Mouse (Mus musculus): ENCODE measurements around the gene Ppfia2. TPM values are rescaled to one million over a fixed set of nuclear protein-coding genes. Genes with fewer than 3 reads are reported as not detected.

Ppfia2 gene
- polyA plus RNA-seq, 1 experiment from 2014 or later: 5.1 TPM

DNA sequence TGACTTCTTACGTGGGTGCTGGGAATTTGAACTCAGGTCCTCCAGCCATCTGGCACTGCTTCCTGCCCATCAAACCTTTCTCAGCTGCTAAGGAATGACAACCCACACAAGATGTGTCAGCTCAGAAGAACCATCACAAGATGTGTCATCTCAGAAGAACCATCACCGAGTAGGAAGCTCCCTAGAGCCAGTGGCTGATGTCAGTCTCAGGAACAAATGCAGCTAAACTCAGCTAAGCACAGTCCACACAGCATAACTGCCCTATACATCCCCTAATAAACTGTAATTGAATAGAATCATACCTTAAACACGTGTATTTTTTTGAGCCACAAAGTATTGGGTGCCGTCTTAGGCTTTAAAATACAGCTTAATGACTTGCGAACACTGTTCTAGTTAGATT is 117.7 kb downstream of the Ppfia2 start:
- H3K4me1 ChIP-seq (ENCODE audit: control insufficient read depth, insufficient read depth, low read length): no peaks in the 10 kb centered on the region
- H3K4me2 ChIP-seq (ENCODE audit: low read depth): no peak overlapping the region
- no peaks in the 10 kb centered on the region for H3K36me3 ChIP-seq (ENCODE audit: control insufficient read depth, insufficient read depth, low read length)
- DNase-seq (ENCODE audit: low spot score) (no peak), ATAC-seq (ENCODE audit: insufficient read depth, low FRiP score, low TSS enrichment) (no peak)
- 73% methylated on average over 5 of the region's 5 CpGs for whole genome bisulfite sequencing
- no peak overlapping the region for H3K9ac ChIP-seq (ENCODE audit: low read length)
- no peak overlapping the region for H3K27ac ChIP-seq (ENCODE audit: low read depth, low read length)
- no peaks in the 10 kb centered on the region for H3K27me3 ChIP-seq (ENCODE audit: control insufficient read depth, insufficient read depth, low read length)
- no peak overlapping the region for H3K4me3 ChIP-seq (ENCODE audit: low read depth, low read length)
- no peaks in the 10 kb centered on the region for H3K9me3 ChIP-seq (ENCODE audit: control insufficient read depth, low read length)

DNA sequence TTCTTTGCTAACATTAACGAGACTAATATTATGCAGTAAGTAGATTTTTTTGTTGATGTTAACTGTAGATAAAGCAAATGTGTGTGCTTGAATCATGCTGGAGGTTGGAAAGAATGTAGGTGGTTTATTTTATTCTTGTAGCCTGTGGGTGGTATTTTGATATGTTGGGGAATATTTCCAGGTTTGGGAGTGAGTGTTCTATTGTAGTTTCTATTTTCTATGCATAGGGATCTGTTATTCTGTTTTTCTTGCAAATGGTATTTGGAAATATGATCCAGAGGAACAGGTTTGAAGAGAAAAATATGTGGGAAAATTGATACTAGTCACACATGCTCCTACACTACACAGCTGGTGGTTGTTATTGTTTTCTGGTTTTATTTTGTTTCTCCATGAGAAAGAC is 120.8 kb downstream of the Ppfia2 start:
- Histone ChIP-seq H3K4me1 (ENCODE audit: control insufficient read depth, insufficient read depth, low read length) (no peaks in the 10 kb centered on the region), H3K27me3 (ENCODE audit: control insufficient read depth, insufficient read depth, low read length) (no peaks in the 10 kb centered on the region), H3K36me3 (ENCODE audit: control insufficient read depth, insufficient read depth, low read length) (no peaks in the 10 kb centered on the region), H3K4me3 (ENCODE audit: low read depth, low read length) (no peak overlapping the region), H3K9ac (ENCODE audit: low read length) (no peak overlapping the region), H3K9me3 (ENCODE audit: control insufficient read depth, low read length) (no peaks in the 10 kb centered on the region), H3K27ac (ENCODE audit: low read depth, low read length) (no peak overlapping the region), H3K4me2 (ENCODE audit: low read depth) (no peak overlapping the region)
- ATAC-seq (ENCODE audit: insufficient read depth, low FRiP score, low TSS enrichment) (no peak), DNase-seq (ENCODE audit: low spot score) (no peak)
- WGBS: 80% methylated on average over 1 of the region's 1 CpGs

DNA sequence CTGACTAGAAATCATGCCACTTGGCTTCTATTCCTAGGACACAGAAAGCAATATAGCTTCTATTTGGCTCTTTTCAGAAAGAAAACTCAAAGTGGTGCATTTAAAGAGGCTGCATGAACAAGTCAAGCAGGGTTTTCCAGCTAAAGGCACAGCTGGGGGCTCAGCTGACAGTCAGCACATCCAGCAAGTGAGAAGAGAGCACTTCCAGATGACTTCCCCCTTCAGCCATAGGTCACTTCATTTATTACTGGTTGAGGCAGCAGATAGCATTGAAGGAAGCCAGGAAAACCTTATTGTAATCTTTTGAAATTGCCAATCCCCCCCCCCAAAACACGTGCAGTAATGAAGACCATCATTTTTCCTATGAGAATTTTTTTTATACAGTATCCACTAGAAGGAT is 126.8 kb downstream of the Ppfia2 start:
- H3K4me2 ChIP-seq (ENCODE audit: low read depth): no peak overlapping the region
- no peak for ATAC-seq (ENCODE audit: insufficient read depth, low FRiP score, low TSS enrichment)
- DNase-seq (ENCODE audit: low spot score): no peak
- no peaks in the 10 kb centered on the region for H3K36me3 ChIP-seq (ENCODE audit: control insufficient read depth, insufficient read depth, low read length)
- no peaks in the 10 kb centered on the region for H3K27me3 ChIP-seq (ENCODE audit: control insufficient read depth, insufficient read depth, low read length)
- 58% methylated on average over 1 of the region's 1 CpGs for WGBS
- H3K9ac ChIP-seq (ENCODE audit: low read length): no peak overlapping the region
- H3K4me3 ChIP-seq (ENCODE audit: low read depth, low read length): no peak overlapping the region
- no peaks in the 10 kb centered on the region for H3K9me3 ChIP-seq (ENCODE audit: control insufficient read depth, low read length)
- H3K4me1 ChIP-seq (ENCODE audit: control insufficient read depth, insufficient read depth, low read length): no peaks in the 10 kb centered on the region
- no peak overlapping the region for H3K27ac ChIP-seq (ENCODE audit: low read depth, low read length)

DNA sequence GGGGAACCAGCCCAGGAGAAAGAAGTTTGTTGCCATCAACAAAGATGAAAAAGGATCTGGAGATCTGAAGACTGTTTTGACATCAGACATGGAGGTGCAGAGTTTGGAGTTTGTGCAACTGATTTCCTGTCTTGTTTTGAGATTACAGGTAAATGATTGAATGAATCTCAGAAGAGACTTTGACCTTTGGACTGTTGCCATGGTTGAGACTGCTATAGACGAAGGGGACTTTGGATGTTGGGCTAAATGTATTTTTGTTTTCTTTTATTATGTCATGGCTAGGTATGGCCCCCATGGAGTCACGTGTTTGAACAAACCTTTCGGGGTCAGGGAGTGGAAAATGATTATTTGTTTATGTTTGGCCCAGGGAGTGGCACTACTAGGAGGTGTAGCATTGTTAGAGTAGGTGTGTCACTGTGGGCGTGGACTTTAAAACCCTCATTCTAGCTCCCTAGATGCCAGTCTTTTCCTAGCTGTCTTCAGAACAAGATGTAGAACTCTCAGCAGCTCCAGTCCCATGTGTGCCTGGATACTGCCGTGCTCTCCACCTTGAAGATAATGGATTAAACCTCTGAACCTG is 133.3 kb downstream of the Ppfia2 start:
- no peak for DNase-seq (ENCODE audit: low spot score)
- Histone ChIP-seq H3K4me3 (ENCODE audit: low read depth, low read length) (no peak overlapping the region), H3K9ac (ENCODE audit: low read length) (no peak overlapping the region), H3K4me2 (ENCODE audit: low read depth) (no peak overlapping the region), H3K4me1 (ENCODE audit: control insufficient read depth, insufficient read depth, low read length) (no peaks in the 10 kb centered on the region), H3K36me3 (ENCODE audit: control insufficient read depth, insufficient read depth, low read length) (no peaks in the 10 kb centered on the region), H3K9me3 (ENCODE audit: control insufficient read depth, low read length) (no peaks in the 10 kb centered on the region), H3K27me3 (ENCODE audit: control insufficient read depth, insufficient read depth, low read length) (no peaks in the 10 kb centered on the region), H3K27ac (ENCODE audit: low read depth, low read length) (no peak overlapping the region)
- no peak for ATAC-seq (ENCODE audit: insufficient read depth, low FRiP score, low TSS enrichment)
- 81% methylated on average over 5 of the region's 5 CpGs for WGBS

DNA sequence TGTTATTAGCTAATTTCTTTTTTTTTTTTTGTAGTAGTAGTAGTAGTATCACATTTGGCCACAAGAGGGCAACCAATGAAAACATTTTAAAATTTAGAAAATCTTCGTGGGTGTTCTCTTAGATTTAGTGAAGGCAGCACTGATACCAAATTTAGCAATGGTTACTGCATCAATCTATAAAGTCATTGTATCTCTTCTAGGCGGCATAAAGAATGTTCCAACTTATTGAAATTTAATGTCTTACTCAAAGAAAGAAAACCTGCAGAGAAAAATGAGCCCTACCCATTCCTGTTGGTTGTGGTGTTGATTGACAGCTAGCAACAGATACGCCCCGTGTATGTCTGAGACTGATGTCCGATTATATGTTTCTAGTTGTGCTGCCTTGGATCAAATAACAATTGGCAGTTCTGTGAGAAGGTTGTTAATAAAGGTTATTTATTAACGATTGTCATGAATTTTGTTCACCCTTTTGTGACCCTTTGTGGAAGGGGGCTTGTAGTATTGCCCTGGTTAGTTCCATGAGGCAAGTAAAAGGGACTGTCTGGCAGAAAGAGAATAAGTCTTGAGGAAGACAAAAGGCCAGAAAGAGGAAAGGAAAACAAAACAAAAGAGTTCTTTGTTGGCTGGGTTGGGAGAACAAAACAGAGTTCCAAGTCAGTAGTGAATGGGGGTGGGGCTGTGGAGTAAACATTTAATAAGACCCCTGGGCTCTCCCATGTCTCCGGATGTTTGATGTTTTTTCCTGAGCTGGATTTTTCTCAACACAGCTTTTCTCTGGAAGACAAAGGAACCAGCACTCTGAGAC is 139.2 kb downstream of the Ppfia2 start:
- Histone ChIP-seq H3K4me2 (ENCODE audit: low read depth) (0 out of 2 replicates have a peak overlapping the region, but pooled peaks have one; percentile 22), H3K4me1 (ENCODE audit: control insufficient read depth, insufficient read depth, low read length) (no peaks in the 10 kb centered on the region), H3K36me3 (ENCODE audit: control insufficient read depth, insufficient read depth, low read length) (no peaks in the 10 kb centered on the region), H3K27ac (ENCODE audit: low read depth, low read length) (peak overlapping the region; percentile 36; the same call in 1 of the 2 replicates), H3K9me3 (ENCODE audit: control insufficient read depth, low read length) (no peaks in the 10 kb centered on the region), H3K4me3 (ENCODE audit: low read depth, low read length) (no peak overlapping the region), H3K27me3 (ENCODE audit: control insufficient read depth, insufficient read depth, low read length) (no peaks in the 10 kb centered on the region), H3K9ac (ENCODE audit: low read length) (no peak overlapping the region)
- peak; percentile 57 for DNase-seq (ENCODE audit: low spot score)
- peak; percentile 84 for ATAC-seq (ENCODE audit: insufficient read depth, low FRiP score, low TSS enrichment)
- WGBS: 16% methylated on average over 7 of the region's 7 CpGs

DNA sequence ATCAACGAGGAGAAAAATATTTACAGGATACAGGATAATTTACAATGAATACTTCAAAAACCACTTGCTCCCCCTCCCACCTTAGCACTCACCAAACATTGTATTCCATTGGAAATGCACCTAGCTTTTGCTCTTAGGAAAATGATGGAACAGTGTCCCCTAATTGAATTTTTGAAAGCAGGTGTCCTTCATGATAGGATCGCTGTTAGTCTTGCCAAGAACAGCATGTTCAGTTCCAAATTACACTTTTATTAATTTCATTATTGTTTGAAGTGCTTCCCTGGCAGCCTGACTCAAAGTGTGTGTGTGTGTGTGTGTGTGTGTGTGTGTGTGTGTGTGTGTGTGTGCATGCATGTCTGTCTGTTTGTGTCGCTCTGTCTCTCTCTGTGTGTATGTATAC is 140.1 kb downstream of the Ppfia2 start:
- no peaks in the 10 kb centered on the region for H3K9me3 ChIP-seq (ENCODE audit: control insufficient read depth, low read length)
- DNase-seq (ENCODE audit: low spot score) (no peak), ATAC-seq (ENCODE audit: insufficient read depth, low FRiP score, low TSS enrichment) (no peak)
- H3K27ac ChIP-seq (ENCODE audit: low read depth, low read length): no peak overlapping the region
- no peak overlapping the region for H3K9ac ChIP-seq (ENCODE audit: low read length)
- no peaks in the 10 kb centered on the region for H3K27me3 ChIP-seq (ENCODE audit: control insufficient read depth, insufficient read depth, low read length)
- H3K4me3 ChIP-seq (ENCODE audit: low read depth, low read length): no peak overlapping the region
- H3K4me2 ChIP-seq (ENCODE audit: low read depth): no peak overlapping the region
- no peaks in the 10 kb centered on the region for H3K36me3 ChIP-seq (ENCODE audit: control insufficient read depth, insufficient read depth, low read length)
- no peaks in the 10 kb centered on the region for H3K4me1 ChIP-seq (ENCODE audit: control insufficient read depth, insufficient read depth, low read length)
- 76% methylated on average over 3 of the region's 3 CpGs for WGBS

DNA sequence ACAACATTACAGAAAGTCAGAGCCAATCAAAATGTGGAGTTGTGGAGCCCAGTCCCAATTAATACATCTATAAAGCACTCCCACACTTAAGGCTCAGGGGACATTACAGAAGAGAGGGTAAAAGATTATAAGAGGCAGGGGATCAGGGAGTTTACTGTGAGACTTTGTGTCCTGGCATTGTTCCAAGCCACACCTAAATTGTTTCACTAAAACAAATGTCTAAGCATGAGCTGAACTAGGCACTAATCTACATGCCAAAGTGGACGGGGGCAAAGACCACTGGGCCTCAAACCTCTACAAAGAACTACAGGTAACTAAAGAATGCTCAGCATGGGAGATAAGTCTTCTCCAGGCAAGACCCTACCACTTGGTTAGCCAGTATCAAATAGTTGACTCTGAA is 148.1 kb downstream of the Ppfia2 start:
- no peaks in the 10 kb centered on the region for H3K9me3 ChIP-seq (ENCODE audit: control insufficient read depth, low read length)
- whole genome bisulfite sequencing: 74% methylated on average over 1 of the region's 1 CpGs

DNA sequence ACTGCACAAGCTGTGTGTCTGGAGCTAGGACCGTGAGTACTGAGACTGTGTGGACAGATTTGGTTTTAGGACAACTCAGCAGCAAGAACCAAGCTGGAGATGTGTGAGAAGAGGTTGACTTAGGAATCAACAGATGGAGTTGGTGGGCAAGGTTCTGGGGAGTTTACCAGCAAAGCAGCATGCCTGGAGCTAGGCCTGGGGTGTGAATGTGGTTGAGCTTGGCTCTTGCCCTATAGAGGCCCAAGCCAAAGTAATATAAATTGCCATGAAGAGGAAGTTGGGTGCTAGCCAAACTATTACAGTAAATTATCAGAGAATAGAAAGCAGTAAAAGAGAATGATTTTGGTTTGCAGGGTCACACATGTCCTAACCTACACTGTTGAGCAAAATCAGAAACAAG is 150.8 kb downstream of the Ppfia2 start:
- Histone ChIP-seq H3K9me3 (ENCODE audit: control insufficient read depth, low read length) (no peaks in the 10 kb centered on the region), H3K4me1 (ENCODE audit: control insufficient read depth, insufficient read depth, low read length) (no peaks in the 10 kb centered on the region), H3K4me2 (ENCODE audit: low read depth) (no peak overlapping the region), H3K9ac (ENCODE audit: low read length) (no peak overlapping the region), H3K27me3 (ENCODE audit: control insufficient read depth, insufficient read depth, low read length) (no peaks in the 10 kb centered on the region), H3K36me3 (ENCODE audit: control insufficient read depth, insufficient read depth, low read length) (no peaks in the 10 kb centered on the region), H3K4me3 (ENCODE audit: low read depth, low read length) (no peak overlapping the region), H3K27ac (ENCODE audit: low read depth, low read length) (no peak overlapping the region)
- WGBS: 86% methylated on average over 1 of the region's 1 CpGs
- DNase-seq (ENCODE audit: low spot score): no peak
- no peak for ATAC-seq (ENCODE audit: insufficient read depth, low FRiP score, low TSS enrichment)

More for the DNA sequence above, 148.1 kb downstream of the Ppfia2 start:
- H3K4me1 ChIP-seq (ENCODE audit: control insufficient read depth, insufficient read depth, low read length): no peaks in the 10 kb centered on the region
- no peaks in the 10 kb centered on the region for H3K36me3 ChIP-seq (ENCODE audit: control insufficient read depth, insufficient read depth, low read length)
- no peak for DNase-seq (ENCODE audit: low spot score)
- H3K27ac ChIP-seq (ENCODE audit: low read depth, low read length): no peak overlapping the region
- ATAC-seq (ENCODE audit: insufficient read depth, low FRiP score, low TSS enrichment): no peak
- H3K27me3 ChIP-seq (ENCODE audit: control insufficient read depth, insufficient read depth, low read length): no peaks in the 10 kb centered on the region
- no peak overlapping the region for H3K4me3 ChIP-seq (ENCODE audit: low read depth, low read length)
- no peak overlapping the region for H3K4me2 ChIP-seq (ENCODE audit: low read depth)
- H3K9ac ChIP-seq (ENCODE audit: low read length): no peak overlapping the region

DNA sequence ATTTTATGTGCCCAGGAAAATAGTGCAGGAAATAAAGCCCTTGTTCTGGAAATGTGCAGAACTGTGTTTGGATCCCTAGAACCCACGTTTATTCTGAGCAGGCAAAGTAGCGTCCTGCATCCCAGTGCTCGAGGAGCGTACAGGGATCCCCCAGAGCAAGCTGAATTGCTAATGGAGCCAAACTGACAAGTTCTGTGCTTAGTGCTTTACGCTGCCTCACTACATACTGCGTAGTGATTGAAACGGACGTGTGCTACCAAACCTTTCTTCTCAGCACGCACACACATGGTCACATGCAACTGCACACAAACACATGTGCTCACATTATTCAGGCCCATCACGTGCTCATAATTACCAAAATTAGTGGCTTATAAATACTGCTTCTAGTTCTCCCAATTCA is 153.2 kb downstream of the Ppfia2 start:
- Histone ChIP-seq H3K4me3 (ENCODE audit: low read depth, low read length) (no peak overlapping the region), H3K4me1 (ENCODE audit: control insufficient read depth, insufficient read depth, low read length) (no peaks in the 10 kb centered on the region), H3K27ac (ENCODE audit: low read depth, low read length) (no peak overlapping the region), H3K27me3 (ENCODE audit: control insufficient read depth, insufficient read depth, low read length) (no peaks in the 10 kb centered on the region), H3K4me2 (ENCODE audit: low read depth) (no peak overlapping the region), H3K9me3 (ENCODE audit: control insufficient read depth, low read length) (no peaks in the 10 kb centered on the region), H3K36me3 (ENCODE audit: control insufficient read depth, insufficient read depth, low read length) (no peaks in the 10 kb centered on the region), H3K9ac (ENCODE audit: low read length) (no peak overlapping the region)
- 86% methylated on average over 10 of the region's 10 CpGs for WGBS
- no peak for ATAC-seq (ENCODE audit: insufficient read depth, low FRiP score, low TSS enrichment)
- no peak for DNase-seq (ENCODE audit: low spot score)

All from neural tube, embryonic 11.5 days (tissue).